Mouse (Mus musculus) urinary bladder, adult 18-20 months (tissue): ENCODE measurements around the gene Btg1.
A peak's percentile ranks its signal among the peaks of the same experiment; 100 is the strongest.

ENCODE experiments used
- DNase-seq, 2 experiments: peaks; one replicate each; pipeline ENCODE4 v3.0.0; 2022; ENCODE audit warnings: low spot score in 2 of 2, mixed read lengths in 2 of 2

Gene Btg1

DNA sequence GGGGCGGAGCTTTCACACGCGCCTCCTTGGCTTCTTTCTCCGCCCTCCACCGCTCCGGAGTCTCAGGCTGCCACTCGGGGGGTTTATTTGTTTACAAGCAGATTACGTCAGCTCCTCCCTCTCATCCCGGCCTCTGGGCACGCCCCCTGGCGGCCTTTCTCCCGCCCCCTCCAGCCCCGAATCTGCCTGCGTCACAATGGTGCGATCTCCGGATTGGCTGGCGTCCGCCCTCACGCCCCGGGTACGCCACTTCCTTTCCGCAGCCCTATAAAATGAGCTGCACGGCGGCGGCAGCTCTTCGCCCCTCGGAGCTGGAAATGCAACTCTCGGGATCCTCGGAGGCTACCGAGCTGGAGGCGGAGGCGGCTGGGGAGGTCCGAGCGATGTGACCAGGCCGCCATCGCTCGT, at the start of gene Btg1:
TSS of gene Btg1 (plus strand) at position 298 of the 408 bp plus-strand sequence.
- peak; percentile 99 to 100 for DNase-seq

DNA sequence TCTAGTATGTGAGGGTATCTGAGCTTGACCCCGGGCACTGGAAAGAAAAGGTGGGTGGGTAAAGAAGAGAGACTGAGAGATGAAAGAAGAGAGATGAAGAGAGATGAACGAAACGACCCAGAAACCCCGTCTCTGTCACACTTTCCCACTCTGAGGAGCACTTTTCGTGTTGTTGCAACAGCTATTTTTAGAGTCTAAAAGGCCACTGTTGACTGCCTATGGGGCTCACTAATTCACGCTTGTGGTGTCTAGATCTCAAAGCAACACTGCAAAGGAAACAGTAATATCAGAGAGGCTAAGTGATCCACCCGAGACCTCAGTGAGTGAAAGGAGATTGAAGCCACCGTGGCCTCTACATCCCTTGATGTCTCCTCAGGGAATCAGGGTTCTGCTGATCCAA, 47.3 kb upstream of the Btg1 start:
- DNase-seq, result no peak

DNA sequence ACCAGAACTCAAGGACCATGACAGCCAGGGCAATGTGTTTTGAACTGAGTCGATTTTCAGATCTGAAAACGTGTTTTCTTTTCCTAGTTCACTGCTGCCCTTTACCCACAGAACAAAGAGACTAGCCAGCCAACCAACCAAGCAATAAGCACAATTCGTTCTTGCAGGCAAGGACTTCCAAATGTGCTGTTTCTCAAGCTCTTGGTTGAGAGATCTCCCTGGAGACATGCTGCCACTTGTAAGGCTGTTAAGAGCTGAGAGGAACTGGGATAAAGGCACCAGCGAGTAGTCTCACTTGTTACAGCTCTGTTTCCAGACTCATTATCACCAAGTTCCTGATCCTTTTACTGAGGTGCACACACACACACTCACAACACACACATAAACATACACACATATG, 45.6 kb upstream of the Btg1 start:
- DNase-seq, result peak in 1 of 2 experiments; percentile 18

DNA sequence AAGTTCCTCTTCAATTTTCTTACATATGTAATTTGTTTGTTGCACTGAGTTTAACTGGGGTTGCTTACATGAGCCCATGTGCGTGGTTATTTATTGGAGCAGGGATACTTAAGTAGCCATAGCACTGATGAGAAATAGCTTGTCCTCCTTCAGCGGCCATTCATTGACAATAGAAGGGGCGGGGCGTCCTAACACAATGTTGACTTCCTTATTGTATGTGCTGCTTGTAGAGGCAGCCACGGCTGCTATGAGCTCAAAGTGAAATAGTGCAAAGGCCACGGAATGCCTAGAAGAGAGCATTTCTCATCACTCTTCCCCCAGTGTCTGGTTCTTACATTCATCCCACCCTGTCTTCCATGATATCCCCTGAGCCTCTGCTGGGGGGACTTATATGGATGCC, 42.0 kb upstream of the Btg1 start:
- DNase-seq, result no peak

DNA sequence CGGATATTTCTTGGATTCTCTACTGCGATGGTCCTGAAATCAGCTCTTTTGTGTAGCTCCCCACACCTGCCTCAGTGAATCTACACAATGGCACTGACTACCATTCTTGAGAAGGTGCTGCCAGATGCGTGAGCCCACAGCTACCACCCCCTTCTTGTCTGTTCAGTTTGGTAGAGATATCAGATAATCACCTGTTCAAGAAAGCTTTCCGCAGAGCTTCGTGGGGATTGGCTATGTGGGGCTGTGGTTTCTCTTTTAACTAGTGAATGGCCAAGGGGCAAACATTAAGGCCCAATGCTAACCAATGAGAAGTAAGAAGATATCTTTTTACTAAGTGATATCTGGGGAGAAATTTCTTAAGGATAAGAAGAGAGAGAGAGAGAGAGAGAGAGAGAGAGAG, 41.5 kb upstream of the Btg1 start:
- no peak for DNase-seq

DNA sequence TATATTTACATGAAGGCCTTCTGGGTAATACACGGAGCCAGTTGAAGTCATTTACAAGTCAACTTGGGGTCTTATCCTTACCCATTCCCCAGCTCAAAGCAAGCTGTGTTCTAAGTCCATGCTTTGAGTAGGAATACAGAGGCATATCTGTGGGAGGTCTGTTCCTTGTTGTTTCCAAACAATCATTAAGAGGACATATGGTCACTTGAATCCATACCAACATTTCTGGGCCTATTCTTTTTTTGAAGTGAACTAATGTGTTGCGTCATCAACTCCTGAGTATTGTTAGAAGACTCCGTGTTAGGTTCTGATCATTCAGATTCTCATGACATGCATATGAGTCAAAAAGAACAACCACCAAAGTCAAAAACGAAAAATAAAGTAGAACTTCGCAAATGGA, 37.9 kb upstream of the Btg1 start:
- DNase-seq, result no peak

DNA sequence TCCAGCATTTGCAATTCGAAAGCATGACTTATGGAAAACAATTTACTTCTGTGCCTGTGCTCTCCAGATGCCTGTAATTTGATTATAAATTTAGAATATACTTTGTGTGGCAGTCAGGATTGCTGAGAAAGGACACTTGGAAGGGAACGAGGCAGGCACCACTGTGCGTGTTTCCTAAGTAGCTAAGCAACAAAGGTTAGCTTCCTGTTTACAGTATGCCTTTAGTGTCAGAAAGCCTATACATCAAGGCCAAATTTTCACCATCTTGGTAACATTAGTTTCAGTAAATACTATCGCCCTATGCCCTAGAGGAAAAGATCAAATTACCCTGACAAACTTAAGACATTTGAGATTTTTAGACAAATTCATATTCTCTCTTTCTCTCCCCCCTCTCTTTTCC, 37.4 kb upstream of the Btg1 start:
- DNase-seq, result no peak

DNA sequence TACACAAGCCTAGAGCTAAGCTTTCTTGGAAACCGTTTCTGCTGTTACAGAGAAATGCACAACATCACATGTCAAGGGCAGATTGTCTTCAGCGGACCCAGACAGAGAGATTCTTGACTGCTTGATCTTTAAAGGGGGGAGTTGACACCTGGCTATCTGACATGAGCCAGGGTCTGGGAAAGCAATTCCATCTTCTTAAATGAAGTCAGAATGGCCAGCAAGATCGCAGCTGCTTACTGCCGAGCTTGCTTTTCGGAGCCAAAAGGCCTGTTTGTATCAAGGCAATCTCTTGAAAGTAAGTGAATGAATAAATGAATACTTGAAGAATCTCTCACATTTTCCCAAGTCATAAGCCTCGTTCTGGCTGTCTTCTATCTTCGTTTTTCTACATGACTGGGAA, 36.6 kb upstream of the Btg1 start:
- no peak for DNase-seq

DNA sequence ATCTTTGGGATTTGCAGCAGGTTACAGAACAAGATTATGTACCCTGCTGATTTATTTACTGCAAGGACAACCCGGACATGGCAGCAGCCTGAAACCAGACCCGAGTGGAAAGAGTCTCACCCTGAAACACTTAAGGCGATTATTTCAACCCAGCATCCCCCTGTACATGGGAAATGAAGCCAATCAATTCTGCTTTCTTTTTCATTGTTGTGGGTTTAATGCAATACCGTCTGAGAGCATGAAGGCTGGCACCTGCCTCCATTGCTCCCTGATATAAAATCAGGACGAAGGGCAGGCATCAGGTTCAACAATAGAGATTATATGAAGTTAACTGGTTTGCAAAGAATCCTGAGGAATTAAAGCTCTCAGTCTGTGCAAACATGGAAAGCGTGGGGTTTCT, 35.6 kb upstream of the Btg1 start:
- DNase-seq, result no peak

DNA sequence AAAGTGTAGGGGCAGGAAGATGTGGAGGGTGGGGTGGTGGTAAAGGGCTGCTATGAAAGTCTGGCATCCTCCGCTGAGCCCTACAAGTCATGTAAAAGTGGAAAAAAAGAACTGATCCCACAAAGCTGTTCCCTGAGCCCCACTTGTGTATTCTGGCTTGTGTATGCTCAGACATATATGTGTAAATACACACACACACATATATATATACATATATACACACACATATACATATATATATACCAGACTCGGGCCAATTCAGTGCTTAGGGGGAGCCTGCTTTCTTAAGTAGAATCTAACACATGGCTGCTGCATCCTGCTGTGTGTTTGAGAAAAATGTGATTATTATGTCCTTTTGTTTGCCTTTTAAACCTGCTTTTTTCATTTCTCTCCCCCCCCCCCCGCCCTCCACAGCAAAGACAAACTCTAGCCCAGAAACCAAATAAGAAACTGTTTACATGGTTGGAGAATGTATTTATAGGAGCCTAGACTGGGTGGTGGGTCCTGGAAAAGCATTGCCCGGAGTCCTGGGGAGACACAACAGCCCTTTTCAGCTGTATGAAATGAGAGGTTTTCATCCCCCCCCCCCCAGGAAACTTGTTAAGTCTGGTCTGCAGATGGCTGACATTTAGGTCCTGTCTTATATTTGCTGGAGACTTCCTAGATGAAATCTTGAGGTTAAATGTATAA, 30.5 kb upstream of the Btg1 start:
- DNase-seq, result no peak

DNA sequence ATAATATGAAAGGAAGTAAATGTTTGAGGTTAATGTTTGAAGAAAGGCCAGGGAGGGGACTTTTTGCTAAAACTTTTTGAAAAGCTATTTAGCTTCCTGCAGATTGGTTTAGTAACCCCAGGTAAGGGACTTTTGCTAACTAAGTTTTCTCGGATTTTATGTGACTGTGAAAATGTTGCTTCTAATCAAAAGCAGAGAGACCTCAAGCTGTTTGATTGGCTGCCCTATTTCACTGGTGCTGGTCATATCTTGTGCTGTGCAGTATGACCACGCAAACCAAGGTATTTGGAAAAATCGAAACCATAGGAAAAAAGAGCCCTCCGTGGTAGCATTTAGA, 30.0 kb upstream of the Btg1 start:
- no peak for DNase-seq

DNA sequence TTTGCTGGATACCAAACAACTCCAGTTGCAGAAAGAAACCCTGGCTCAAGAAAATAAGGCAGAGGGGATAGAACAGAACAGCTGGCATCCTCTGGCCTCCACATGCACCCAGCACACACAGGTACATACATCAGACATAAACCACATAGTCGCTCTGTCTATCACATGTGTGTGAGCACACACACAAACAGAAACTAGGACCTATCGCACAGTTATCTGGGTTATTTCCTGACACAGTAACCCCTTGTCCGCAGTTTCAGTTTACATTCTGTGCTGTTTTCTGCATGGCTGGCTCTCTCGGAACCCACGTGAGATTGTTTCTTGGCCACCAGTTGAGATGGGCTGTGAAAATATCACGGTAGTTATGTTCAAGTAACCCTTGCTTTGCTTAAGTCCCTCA, 28.6 kb upstream of the Btg1 start:
- no peak for DNase-seq

DNA sequence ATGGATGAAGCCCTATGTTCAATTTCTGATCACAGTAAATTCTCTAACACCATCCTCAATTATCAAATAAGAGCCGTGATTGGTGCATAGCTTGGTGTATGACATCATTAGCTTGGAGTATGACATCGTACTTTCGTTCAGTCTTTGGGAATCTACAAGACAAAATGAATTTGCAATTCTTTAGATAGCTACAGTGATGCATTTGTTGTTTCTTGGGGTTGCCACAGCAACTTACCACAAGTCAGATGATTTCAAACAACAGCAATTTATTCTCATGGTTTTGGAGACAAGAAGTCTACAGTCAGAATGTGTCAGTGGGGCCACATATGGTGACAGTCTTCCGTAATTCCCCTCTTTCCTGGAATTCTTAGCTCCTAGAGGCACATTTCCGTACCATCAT, 27.0 kb upstream of the Btg1 start:
- no peak for DNase-seq

DNA sequence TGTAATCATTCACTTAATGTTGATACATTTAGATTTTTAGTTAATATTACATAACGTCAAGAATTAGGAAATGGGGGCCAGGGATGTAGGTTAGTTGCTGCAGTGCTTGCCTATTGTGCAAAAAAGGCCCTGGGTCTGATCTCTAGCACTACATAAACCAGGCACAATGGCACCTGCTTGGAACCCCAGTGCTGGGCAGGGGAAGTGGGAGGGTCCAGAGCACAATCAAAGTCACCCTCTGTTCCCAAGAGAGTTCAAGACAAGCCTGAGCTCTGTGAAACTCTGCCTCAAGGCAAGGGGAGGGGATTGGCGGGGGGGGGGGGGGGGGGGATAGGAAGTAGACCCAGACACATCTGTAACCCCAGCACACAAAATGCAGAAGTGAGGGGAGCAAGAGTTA, 24.7 kb upstream of the Btg1 start:
- no peak for DNase-seq

DNA sequence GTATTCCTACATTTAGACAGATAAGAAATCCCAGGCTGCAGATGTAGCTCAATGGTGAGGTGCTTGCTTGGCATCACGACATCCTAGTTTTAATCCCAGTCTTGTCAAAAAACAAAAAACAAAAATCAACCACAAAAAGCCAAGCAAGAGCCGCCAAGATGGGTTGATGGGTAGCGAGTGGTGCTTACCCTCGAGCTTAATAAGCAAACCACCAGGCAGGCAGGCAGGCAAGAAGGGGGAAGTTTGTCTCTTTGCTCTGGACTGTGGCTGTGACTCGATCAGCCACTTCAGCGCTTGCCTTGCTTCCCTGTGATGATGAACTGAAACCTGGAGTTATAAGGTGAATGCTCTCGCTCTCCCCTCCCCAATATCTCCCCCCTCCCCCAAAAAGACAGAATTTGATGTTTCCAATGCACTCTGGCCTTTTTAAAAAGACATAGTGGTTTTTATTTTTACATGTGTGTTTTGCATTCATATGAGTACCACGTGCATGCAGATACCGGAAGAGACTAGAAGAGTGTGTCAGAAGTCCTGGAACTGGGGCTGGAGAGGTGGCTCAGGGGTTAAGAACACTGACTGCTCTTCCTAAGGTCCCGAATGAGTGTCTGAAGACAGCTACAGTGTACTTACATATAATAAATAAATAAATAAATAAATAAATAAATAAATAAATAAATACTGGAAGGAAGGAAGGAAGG, 21.2 kb upstream of the Btg1 start:
- DNase-seq, result no peak

DNA sequence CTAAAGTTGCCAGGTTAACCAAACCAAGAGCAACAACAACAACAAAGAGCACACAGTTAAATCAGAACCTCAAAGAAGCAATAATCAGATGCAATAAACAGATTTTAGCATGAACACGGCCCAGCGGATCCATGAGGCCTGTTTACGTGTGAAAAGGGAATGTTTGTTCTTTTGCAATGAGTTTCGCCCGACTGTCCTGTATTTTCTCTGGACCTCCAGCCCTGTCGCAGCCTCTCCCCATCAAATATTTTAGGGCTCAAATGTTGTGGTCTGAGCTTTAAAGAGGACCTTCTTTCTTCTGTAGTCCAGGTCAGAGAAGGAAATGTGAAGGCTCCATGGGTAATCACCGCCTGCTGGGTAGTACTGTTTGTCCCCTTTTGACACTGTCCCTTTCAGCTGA, 20.4 kb upstream of the Btg1 start:
- DNase-seq, result no peak

DNA sequence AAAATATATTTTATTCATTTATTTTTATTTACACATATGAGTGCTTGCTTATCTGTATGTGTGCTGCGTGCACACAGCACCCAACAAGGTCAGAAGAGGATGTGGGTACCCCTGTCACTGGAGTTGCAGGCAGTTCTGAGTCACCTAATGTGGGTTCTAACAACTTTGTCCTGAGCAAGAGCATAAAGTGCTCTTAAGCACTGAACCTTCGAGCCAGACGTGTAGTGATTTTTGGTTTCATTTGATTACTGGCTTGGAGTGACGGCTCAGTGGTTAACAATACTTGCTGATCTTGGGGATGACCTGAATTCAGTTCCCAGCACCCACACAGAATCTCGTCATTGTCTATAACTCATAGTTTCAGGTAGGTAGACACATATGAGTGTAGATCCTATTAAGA, 17.2 kb upstream of the Btg1 start:
- DNase-seq, result no peak

DNA sequence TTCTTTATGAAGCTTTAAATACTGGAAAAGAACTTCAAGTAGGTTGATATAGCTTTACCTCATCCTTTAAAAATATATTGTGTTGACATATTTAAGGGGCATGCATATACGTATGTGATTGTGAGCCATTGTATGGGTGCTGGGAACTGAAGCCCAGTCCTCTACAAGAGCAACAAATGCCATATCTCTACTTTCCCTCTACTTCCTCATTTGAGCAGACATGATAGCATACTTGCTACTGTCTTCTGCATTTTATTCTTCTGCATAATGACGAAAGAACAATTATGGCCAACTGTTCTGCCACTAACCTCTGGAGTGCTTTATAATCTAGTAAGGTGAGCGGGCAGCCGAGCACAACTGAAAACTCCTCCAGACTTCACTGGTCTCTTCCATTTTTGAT, 15.1 kb upstream of the Btg1 start:
- DNase-seq, result no peak

DNA sequence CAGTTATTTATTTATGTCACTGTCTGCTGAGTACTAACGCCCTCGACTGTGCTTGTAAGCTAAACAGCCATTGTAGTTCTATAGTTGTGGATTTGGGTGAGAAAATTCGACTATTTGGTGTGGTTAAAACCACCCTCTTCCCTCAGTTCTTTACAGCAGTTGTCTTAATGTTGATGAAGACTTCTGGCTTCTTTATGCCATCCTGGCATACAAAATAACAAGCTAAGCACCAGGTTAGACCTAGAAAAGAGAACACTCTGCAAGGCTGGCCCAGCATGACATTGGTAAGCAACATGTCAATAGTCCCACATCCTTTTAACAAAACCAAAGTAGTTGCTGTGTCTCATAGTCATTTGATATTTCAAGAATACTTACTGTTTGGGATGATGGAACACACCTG, 14.5 kb upstream of the Btg1 start:
- no peak for DNase-seq

DNA sequence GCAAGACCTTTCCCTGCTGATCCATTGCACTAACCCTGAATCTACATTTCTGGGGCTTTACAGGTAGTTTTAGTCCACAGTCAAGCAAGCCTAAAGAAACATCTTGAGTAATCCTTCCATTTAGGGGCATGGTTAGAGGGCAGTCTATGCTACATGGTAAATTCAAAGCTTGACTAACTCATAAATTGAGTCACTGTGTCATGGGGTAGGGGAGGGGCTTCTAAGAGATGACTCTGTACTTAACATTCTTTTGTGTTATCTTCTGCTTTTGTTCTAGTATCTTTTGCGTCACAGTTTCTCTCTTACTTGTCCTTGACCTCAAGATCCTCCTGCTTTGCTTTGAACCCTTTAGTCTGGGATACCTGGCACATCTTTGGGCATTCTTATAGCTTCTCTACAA, 11.6 kb upstream of the Btg1 start:
- no peak for DNase-seq

DNA sequence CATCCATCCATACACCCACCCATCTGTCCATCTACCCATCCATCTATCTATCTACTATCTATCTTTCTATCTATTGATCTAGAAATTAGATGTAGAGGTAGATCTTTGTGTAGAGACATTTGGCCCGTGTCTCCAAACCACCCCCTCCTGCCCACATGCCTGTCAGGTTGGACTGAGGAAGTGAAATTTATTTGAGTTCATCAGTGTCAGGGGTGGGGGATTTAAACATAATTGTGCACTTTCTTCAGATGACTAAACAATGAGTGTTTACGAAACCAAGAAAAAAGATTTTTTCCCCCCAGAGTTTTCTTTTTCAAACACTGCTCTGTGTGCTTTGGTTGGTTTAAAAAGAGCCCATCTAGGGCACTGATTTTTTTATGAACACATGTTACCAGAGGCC, 10.9 kb upstream of the Btg1 start:
- DNase-seq, result no peak

DNA sequence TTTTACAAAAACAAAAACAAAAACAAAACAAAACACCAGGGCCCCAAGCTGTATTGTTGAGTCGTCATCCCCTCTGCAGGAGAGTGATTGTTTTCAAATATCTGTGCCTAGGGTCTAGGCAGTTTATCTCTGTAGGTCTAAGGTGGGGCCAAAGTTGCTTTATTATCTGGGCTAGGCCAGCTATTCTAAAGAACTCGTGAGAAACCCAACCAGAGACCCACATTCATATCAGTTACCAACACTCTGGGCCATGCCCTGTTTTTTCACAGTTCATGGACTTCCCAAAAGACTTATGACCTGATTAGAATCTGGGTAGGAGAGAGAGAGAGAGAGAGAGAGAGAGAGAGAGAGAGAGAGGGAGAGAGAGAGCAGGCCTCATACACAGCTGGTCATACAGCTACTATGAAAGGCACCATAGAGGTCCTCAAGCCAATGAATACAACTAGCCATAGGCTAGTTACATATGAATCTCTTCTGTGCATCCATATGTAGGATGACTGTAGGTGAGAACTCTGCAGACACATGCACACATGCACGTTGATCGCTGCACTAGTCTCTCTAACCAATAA, 9.1 kb upstream of the Btg1 start:
- no peak for DNase-seq
